Mouse (Mus musculus) midbrain, embryonic 14.5 days (tissue): ENCODE results near the gene E130114P18Rik. TPM values are rescaled to one million over a fixed set of nuclear protein-coding genes. Genes with fewer than 3 reads are reported as not detected.
A peak's percentile ranks its signal among the peaks of the same experiment; 100 is the strongest.

Source experiments
- ATAC-seq: fragments of 200-750 bp; cut with Nextera tagmentation; 2 replicates; pipeline ENCODE4 v1.8.0; 2017; ENCODE audit warnings: moderate number of reproducible peaks, moderate library complexity; ENCODE audit not compliant: low FRiP score, low TSS enrichment
- DNase-seq: peaks from one replicate; pipeline ENCODE4 v3.0.0-alpha.2; 2015
- H3K27ac ChIP-seq: fragments of 300-500 bp; sonication (generic); replicated peaks from 2 replicates; pipeline ENCODE4 v1.5.1; 2014; ENCODE audit warnings: mild to moderate bottlenecking, low read depth, low read length, moderate library complexity
- H3K27me3 ChIP-seq: fragments of 300-500 bp; sonication (generic); 2 replicates; pipeline ENCODE4 v1.6.1; 2014; ENCODE audit warnings: low read length, control low read depth, mixed read lengths; ENCODE audit not compliant: control insufficient read depth, insufficient read depth
- H3K36me3 ChIP-seq: fragments of 300-500 bp; sonication (generic); 2 replicates; pipeline ENCODE4 v1.6.1; 2014; ENCODE audit warnings: low read length, control low read depth; ENCODE audit not compliant: control insufficient read depth, insufficient read depth
- H3K4me1 ChIP-seq: fragments of 300-500 bp; sonication (generic); 2 replicates; pipeline ENCODE4 v1.6.1; 2014; ENCODE audit warnings: mild to moderate bottlenecking, antibody characterized with exemption, low read length, control low read depth; ENCODE audit not compliant: control insufficient read depth, insufficient read depth
- H3K4me2 ChIP-seq: fragments of 300-500 bp; sonication (generic); 2 replicates; pipeline ENCODE4 v1.6.1; 2014; ENCODE audit warnings: mild to moderate bottlenecking, low read length, moderate library complexity
- H3K4me3 ChIP-seq: fragments of 300-500 bp; sonication (generic); replicated peaks from 2 replicates; pipeline ENCODE4 v1.5.1; 2014; ENCODE audit warnings: low read depth, low read length
- H3K9ac ChIP-seq: fragments of 300-500 bp; sonication (generic); replicated peaks from 2 replicates; pipeline ENCODE4 v1.6.1; 2014; ENCODE audit warnings: mild to moderate bottlenecking, low read length, moderate library complexity
- H3K9me3 ChIP-seq: fragments of 300-500 bp; sonication (generic); 2 replicates; pipeline ENCODE4 v1.6.1; 2016; ENCODE audit warnings: low read length, control low read depth, mixed read lengths; ENCODE audit not compliant: control insufficient read depth
- WGBS: fragments of 180-500 bp; shearing (Covaris S2); extraction: QIAGEN DNeasy Blood & Tissue Kit; methylation state at CpG from one replicate; pipeline ENCODE4 v1.1.7; 2014; 5-methylcytosine and 5-hydroxymethylcytosine counted together
- polyA plus RNA-seq: library from polyadenylated mRNA; unstranded; fragments of >200 nt; fragmentation: Nextera tagmentation; extraction: Ambion mirVana; gene quantifications from 2 replicates; pipeline ENCODE4 v1.2.1, GENCODE M21; 2014

E130114P18Rik gene
- polyA plus RNA-seq, 1 experiment from 2014 or later, result 22.4 TPM

- no peak overlapping the region for H3K27ac ChIP-seq
These were observed 141.3 kb downstream of the E130114P18Rik start for GRCm38 (mm10) chr4:97636569-97636968.

GRCm38 (mm10) chr4:97635757-97636292, 142.1 kb downstream of the E130114P18Rik start:
- Histone ChIP-seq H3K27me3 (no peaks in the 10 kb centered on the region), H3K9ac (no peak overlapping the region), H3K36me3 (no peaks in the 10 kb centered on the region), H3K4me2 (no peak overlapping the region), H3K9me3 (no peaks in the 10 kb centered on the region), H3K4me1 (peaks cover 11% of the 10 kb centered on the region; the same call in 1 of the 2 replicates), H3K27ac (0 out of 2 replicates have a peak overlapping the region, but pooled peaks have one; percentile 21), H3K4me3 (no peak overlapping the region)
- ATAC-seq, result peak; percentile 50; the same call in 1 of the 2 replicates
- WGBS, result 53% methylated on average over 1 of the region's 1 CpGs
- DNase-seq, result no peak

More at GRCm38 (mm10) chr4:97636569-97636968, 141.3 kb downstream of the E130114P18Rik start:
- H3K4me1 ChIP-seq, result peaks cover 11% of the 10 kb centered on the region; the same call in 1 of the 2 replicates
- H3K4me2 ChIP-seq, result no peak overlapping the region
- DNase-seq (no peak), ATAC-seq (no peak)
- H3K4me3 ChIP-seq, result no peak overlapping the region
- no peak overlapping the region for H3K9ac ChIP-seq
- no peaks in the 10 kb centered on the region for H3K9me3 ChIP-seq
- H3K36me3 ChIP-seq, result no peaks in the 10 kb centered on the region
- WGBS, result 94% methylated on average over 1 of the region's 1 CpGs
- H3K27me3 ChIP-seq, result no peaks in the 10 kb centered on the region

- Histone ChIP-seq H3K4me1 (peaks cover 11% of the 10 kb centered on the region; the same call in 1 of the 2 replicates), H3K9ac (no peak overlapping the region), H3K4me2 (no peak overlapping the region), H3K27ac (no peak overlapping the region; the same call in 1 of the 2 replicates), H3K4me3 (no peak overlapping the region), H3K27me3 (no peaks in the 10 kb centered on the region), H3K36me3 (no peaks in the 10 kb centered on the region), H3K9me3 (no peaks in the 10 kb centered on the region)
- WGBS, result 27% methylated on average over 6 of the region's 6 CpGs
- ATAC-seq, result 0 out of 2 replicates have a peak, but pooled peaks have one; percentile 34
- DNase-seq, result peak; percentile 56
These were observed 142.6 kb downstream of the E130114P18Rik start for GRCm38 (mm10) chr4:97635296-97635755.

GRCm38 (mm10) chr4:97628881-97629605, 148.8 kb downstream of the E130114P18Rik start:
- no peak overlapping the region for H3K4me3 ChIP-seq
- no peak overlapping the region for H3K27ac ChIP-seq
- H3K9me3 ChIP-seq, result no peaks in the 10 kb centered on the region
- H3K9ac ChIP-seq, result no peak overlapping the region
- peak; percentile 43 for DNase-seq
- H3K4me1 ChIP-seq, result 0 out of 2 replicates have a peak, but pooled peaks cover 2% of the 10 kb centered on the region
- no peaks in the 10 kb centered on the region for H3K27me3 ChIP-seq
- no peaks in the 10 kb centered on the region for H3K36me3 ChIP-seq
- ATAC-seq, result peak; percentile 62; the same call in 1 of the 2 replicates
- no peak overlapping the region for H3K4me2 ChIP-seq
- 40% methylated on average over 14 of the region's 14 CpGs for whole genome bisulfite sequencing

- 42% methylated on average over 16 of the region's 16 CpGs for WGBS
- no peak for ATAC-seq
- no peak overlapping the region for H3K27ac ChIP-seq
These were observed 151.7 kb downstream of the E130114P18Rik start for GRCm38 (mm10) chr4:97626002-97626720.

GRCm38 (mm10) chr4:97623165-97623564, 154.7 kb downstream of the E130114P18Rik start:
- Histone ChIP-seq H3K4me1 (no peaks in the 10 kb centered on the region; the same call in 1 of the 2 replicates), H3K4me2 (no peak overlapping the region), H3K36me3 (no peaks in the 10 kb centered on the region), H3K27ac (no peak overlapping the region), H3K27me3 (no peaks in the 10 kb centered on the region), H3K9me3 (no peaks in the 10 kb centered on the region), H3K4me3 (no peak overlapping the region), H3K9ac (no peak overlapping the region)
- ATAC-seq (no peak), DNase-seq (no peak)
- WGBS, result 82% methylated on average over 5 of the region's 5 CpGs

More at GRCm38 (mm10) chr4:97626002-97626720, 151.7 kb downstream of the E130114P18Rik start:
- H3K27me3 ChIP-seq, result no peaks in the 10 kb centered on the region
- no peak overlapping the region for H3K9ac ChIP-seq
- no peaks in the 10 kb centered on the region for H3K36me3 ChIP-seq
- no peak overlapping the region for H3K4me2 ChIP-seq
- H3K9me3 ChIP-seq, result no peaks in the 10 kb centered on the region
- no peaks in the 10 kb centered on the region for H3K4me1 ChIP-seq
- DNase-seq, result no peak
- H3K4me3 ChIP-seq, result no peak overlapping the region

- Histone ChIP-seq H3K4me2 (no peak overlapping the region), H3K27me3 (no peaks in the 10 kb centered on the region), H3K4me1 (no peaks in the 10 kb centered on the region; the same call in 1 of the 2 replicates), H3K9me3 (no peaks in the 10 kb centered on the region), H3K4me3 (no peak overlapping the region), H3K36me3 (no peaks in the 10 kb centered on the region), H3K27ac (no peak overlapping the region), H3K9ac (no peak overlapping the region)
- 68% methylated on average over 4 of the region's 4 CpGs for WGBS
- no peak for DNase-seq
- ATAC-seq, result no peak
These were observed 156.1 kb downstream of the E130114P18Rik start for GRCm38 (mm10) chr4:97621731-97622130.

- H3K27ac ChIP-seq, result no peak overlapping the region
- H3K9me3 ChIP-seq, result no peaks in the 10 kb centered on the region
- no peak overlapping the region for H3K4me3 ChIP-seq
- H3K4me2 ChIP-seq, result no peak overlapping the region
- no peaks in the 10 kb centered on the region; the same call in 1 of the 2 replicates for H3K4me1 ChIP-seq
- WGBS, result 96% methylated on average over 1 of the region's 1 CpGs
- no peaks in the 10 kb centered on the region for H3K27me3 ChIP-seq
- ATAC-seq, result no peak
- no peak for DNase-seq
- H3K9ac ChIP-seq, result no peak overlapping the region
- H3K36me3 ChIP-seq, result no peaks in the 10 kb centered on the region
These were observed 157.5 kb downstream of the E130114P18Rik start for GRCm38 (mm10) chr4:97620409-97620808.
